Mouse (Mus musculus) monocyte, adult 5-6 weeks (primary cell): Measurements from ENCODE around the gene Ppl. TPM values are rescaled to one million over a fixed set of nuclear protein-coding genes. Genes with fewer than 3 reads are reported as not detected.

Experiments used
- ATAC-seq: fragments of 153-309, 156-312 bp; replicated peaks from 2 replicates; pipeline ENCODE4 v1.8.0; 2017; ENCODE audit warnings: mild to moderate bottlenecking; ENCODE audit not compliant: low TSS enrichment, insufficient number of reproducible peaks, severe bottlenecking, poor library complexity, low FRiP score
- total RNA-seq: library from RNA; stranded (forward); fragments of 200-1000, 200-491, 200-594 nt; gene quantifications from 3 replicates; pipeline ENCODE4 v1.2.3, GENCODE M21; 2017

Ppl gene
- total RNA-seq = 0.29 to 0.78 TPM (median 0.53 TPM) in 3 replicates

- no peak for ATAC-seq
These were observed at the start of gene Ppl for GRCm38 (mm10) chr16:5132401-5132801. Gene Ppl, minus strand, starts transcription at chr16:5132421.

- ATAC-seq = no peak
These were observed 40.4 kb upstream of the Ppl start for GRCm38 (mm10) chr16:5172636-5173035.

- ATAC-seq = no peak
These were observed 36.6 kb upstream of the Ppl start for GRCm38 (mm10) chr16:5168829-5169228.

GRCm38 (mm10) chr16:5168038-5168437 lies 35.8 kb upstream of the Ppl start:
- no peak for ATAC-seq

- ATAC-seq = no peak
These were observed 32.1 kb upstream of the Ppl start for GRCm38 (mm10) chr16:5164327-5164726.

- ATAC-seq = no peak
These were observed 27.0 kb upstream of the Ppl start for GRCm38 (mm10) chr16:5159248-5159647.

GRCm38 (mm10) chr16:5157113-5157512 lies 24.9 kb upstream of the Ppl start:
- no peak for ATAC-seq

- no peak for ATAC-seq
These were observed 24.3 kb upstream of the Ppl start for GRCm38 (mm10) chr16:5156495-5156894.

GRCm38 (mm10) chr16:5155014-5155413 lies 22.8 kb upstream of the Ppl start:
- no peak for ATAC-seq

- no peak for ATAC-seq
These were observed 21.2 kb upstream of the Ppl start for GRCm38 (mm10) chr16:5153299-5154026.

- no peak for ATAC-seq
These were observed 18.3 kb upstream of the Ppl start for GRCm38 (mm10) chr16:5150544-5150943.

- ATAC-seq = no peak
These were observed 14.8 kb upstream of the Ppl start, which contains the start of gene Sec14l5 for GRCm38 (mm10) chr16:5147037-5147385. Gene Sec14l5, plus strand, starts transcription at chr16:5147109.

- ATAC-seq = 0 out of 2 replicates have a peak, but pooled peaks have one; percentile 6
These were observed 14.3 kb upstream of the Ppl start for GRCm38 (mm10) chr16:5146367-5147036.

- ATAC-seq = peak; percentile 41; the same call in 1 of the 2 replicates
These were observed 13.3 kb upstream of the Ppl start for GRCm38 (mm10) chr16:5145570-5145969.

GRCm38 (mm10) chr16:5139741-5140140 lies 7.5 kb upstream of the Ppl start:
- ATAC-seq = no peak

GRCm38 (mm10) chr16:5137006-5137540 lies 4.9 kb upstream of the Ppl start:
- no peak for ATAC-seq

GRCm38 (mm10) chr16:5136505-5136904 lies 4.3 kb upstream of the Ppl start:
- no peak for ATAC-seq

GRCm38 (mm10) chr16:5135551-5136261 lies 3.5 kb upstream of the Ppl start:
- no peak for ATAC-seq

GRCm38 (mm10) chr16:5134623-5135330 lies 2.6 kb upstream of the Ppl start:
- no peak for ATAC-seq
